Mouse (Mus musculus) kidney, adult 2 months (tissue): ENCODE data around the gene Nr2c2.

Source experiments
- CTCF ChIP-seq: fragments of 200-500 bp; conservative IDR thresholded peaks from 2 replicates; pipeline ENCODE4 v1.5.1; 2011; ENCODE audit warnings: low read depth, mild to moderate bottlenecking, control low read depth, low read length, moderate library complexity, mixed read lengths; ENCODE audit not compliant: insufficient read depth, insufficient read length
- POLR2A ChIP-seq: fragments of 200-500 bp; IDR thresholded peaks from one replicate; pipeline ENCODE4 v1.6.1; 2011; ENCODE audit warnings: low read depth, low read length, control low read depth

- TF ChIP-seq CTCF, result no peak
- TF ChIP-seq POLR2A, result no peak
Observed at GRCm38 (mm10) chr6:92124547-92124946, 33.4 kb downstream of the Nr2c2 start.
